Mouse (Mus musculus): ENCODE measurements around the gene Ybx1. TPM values are rescaled to one million over a fixed set of nuclear protein-coding genes. Genes with fewer than 3 reads are reported as not detected.
"Not testable (repeated sequence)": the region's sequence is repeated elsewhere in the genome, so short reads cannot be mapped to it uniquely, and the experiment has no call there.

Ybx1 gene
- polyA plus RNA-seq, 1 experiment from 2014 or later = 412 TPM

DNA sequence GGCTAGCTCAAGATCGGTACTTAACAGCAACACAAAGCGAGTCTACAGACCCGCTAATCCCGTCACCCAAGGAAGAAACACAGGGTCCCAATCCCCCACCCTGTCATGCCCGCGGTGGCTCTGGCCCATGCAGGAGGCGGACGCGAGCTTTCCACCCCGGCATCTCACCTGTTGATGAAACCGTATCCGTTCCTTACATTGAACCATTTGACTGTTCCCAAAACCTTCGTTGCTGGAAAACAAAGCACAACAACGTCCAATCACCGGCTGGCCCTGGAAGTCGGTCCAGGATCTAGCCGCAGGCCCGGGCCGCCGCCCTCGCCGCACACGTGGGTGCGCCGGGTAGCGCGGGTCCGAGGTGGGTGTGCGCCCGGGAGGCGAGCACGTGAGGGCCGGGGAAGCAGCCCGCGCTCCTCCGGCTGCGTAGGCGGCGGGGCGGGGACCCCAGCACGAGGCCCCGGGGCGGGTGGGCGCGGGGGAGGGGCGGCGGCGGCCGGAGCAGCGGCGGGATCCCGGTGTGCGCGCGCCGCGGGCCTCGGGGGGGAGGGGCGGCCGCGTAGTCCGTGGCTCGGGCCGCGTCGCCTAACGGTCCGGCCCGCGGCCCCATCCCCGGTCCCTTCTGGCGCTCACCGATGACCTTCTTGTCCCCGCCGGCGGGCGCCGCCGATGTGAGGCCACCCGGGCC, 688 bp downstream of the Ybx1 start:
- H3K4me3 ChIP-seq (ENCODE audit: low read depth, low read length) = peak overlapping the region; percentile 87
- no peaks in the 10 kb centered on the region for H3K27me3 ChIP-seq (replicated peaks; ENCODE audit: insufficient read depth, low read length)
- peak overlapping the region; percentile 96 for H3K4me2 ChIP-seq (replicated peaks; ENCODE audit: low read depth, low read length)
- H3K36me3 ChIP-seq (ENCODE audit: insufficient read depth, low read length) = no peaks in the 10 kb centered on the region
- WGBS = under 1% methylated on average over 32 of the region's 80 CpGs
- H3K9me3 ChIP-seq (ENCODE audit: low read length) = no peaks in the 10 kb centered on the region
- DNase-seq (ENCODE audit: low spot score) (peak; percentile 30), ATAC-seq (peak; percentile 25)
- TF ChIP-seq EP300 (IDR thresholded peaks at IDR 0.05) (no peak), CTCF (IDR thresholded peaks at IDR 0.05) (no peak)
- H3K9ac ChIP-seq (replicated peaks; ENCODE audit: low read depth) = peak overlapping the region; percentile 60
- H3K4me1 ChIP-seq (ENCODE audit: insufficient read depth, low read depth, low read length) = no peaks in the 10 kb centered on the region
- peak overlapping the region; percentile 74 for H3K27ac ChIP-seq (ENCODE audit: low read length)

DNA sequence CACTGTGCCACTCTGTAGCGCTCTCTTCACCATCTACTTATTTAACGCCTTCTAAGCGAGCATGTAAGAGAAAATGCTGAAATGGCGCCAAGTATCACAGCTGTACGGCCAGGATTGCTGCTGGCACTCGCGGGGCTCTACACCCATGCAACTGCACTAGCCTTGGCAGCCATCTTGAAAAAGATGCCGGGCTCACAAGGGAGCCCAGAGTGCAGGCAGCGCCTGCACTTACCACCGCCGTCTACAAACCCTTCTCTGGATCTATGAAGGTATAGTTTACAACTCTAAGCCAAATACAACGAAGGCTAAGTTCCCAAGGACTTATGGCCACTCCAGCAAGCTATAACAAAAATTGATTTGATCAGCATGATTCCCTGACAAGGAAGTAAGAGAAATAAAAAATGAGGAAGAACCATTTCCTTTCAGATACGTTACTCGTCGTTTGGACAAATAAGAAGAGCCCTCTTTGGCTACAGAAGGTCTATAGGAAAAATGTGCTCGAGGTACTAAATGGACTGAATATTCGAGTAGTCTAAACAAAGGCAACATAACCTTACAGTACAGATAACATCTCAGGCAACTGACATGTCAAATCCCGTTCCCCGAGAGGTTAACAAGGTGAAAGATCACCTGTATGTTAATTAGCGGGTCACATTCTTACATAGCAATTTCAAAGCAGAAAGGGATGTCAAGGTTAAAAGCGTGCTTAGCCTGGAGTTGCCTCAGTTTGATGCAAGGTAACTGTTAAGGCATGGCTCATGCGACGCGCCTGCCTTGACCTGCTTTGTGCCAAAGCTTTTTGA, 1.4 kb downstream of the Ybx1 start:
- peak overlapping the region; percentile 74 for H3K27ac ChIP-seq (ENCODE audit: low read length)
- ATAC-seq = no peak

GRCm38 (mm10) chr4:119291921-119292320, 2.5 kb downstream of the Ybx1 start:
- H3K4me2 ChIP-seq (replicated peaks; ENCODE audit: low read depth, low read length) = peak overlapping the region; percentile 96
- no peak overlapping the region for H3K27ac ChIP-seq (ENCODE audit: low read length)
- no peaks in the 10 kb centered on the region for H3K27me3 ChIP-seq (replicated peaks; ENCODE audit: insufficient read depth, low read length)
- 76% methylated on average over 1 of the region's 1 CpGs for WGBS
- no peaks in the 10 kb centered on the region for H3K36me3 ChIP-seq (ENCODE audit: insufficient read depth, low read length)
- TF ChIP-seq CTCF (IDR thresholded peaks at IDR 0.05) (no peak), EP300 (IDR thresholded peaks at IDR 0.05) (no peak)
- no peaks in the 10 kb centered on the region for H3K4me1 ChIP-seq (ENCODE audit: insufficient read depth, low read depth, low read length)
- ATAC-seq (no peak), DNase-seq (ENCODE audit: low spot score) (no peak)
- H3K9me3 ChIP-seq (ENCODE audit: low read length) = no peaks in the 10 kb centered on the region
- H3K9ac ChIP-seq (replicated peaks; ENCODE audit: low read depth) = no peak overlapping the region
- H3K4me3 ChIP-seq (ENCODE audit: low read depth, low read length) = peak overlapping the region; percentile 87; the same call in 1 of the 2 replicates

More for the DNA sequence above, 1.4 kb downstream of the Ybx1 start:
- peak overlapping the region; percentile 60 for H3K9ac ChIP-seq (replicated peaks; ENCODE audit: low read depth)
- WGBS = under 1% methylated on average over 24 of the region's 24 CpGs
- H3K4me3 ChIP-seq (ENCODE audit: low read depth, low read length) = peak overlapping the region; percentile 87
- peak; percentile 76 for DNase-seq (ENCODE audit: low spot score)
- TF ChIP-seq EP300 (IDR thresholded peaks at IDR 0.05) = peak; percentile 27; the same call in 1 of the 2 replicates
- no peak for TF ChIP-seq CTCF (IDR thresholded peaks at IDR 0.05)
- H3K9me3 ChIP-seq (ENCODE audit: low read length) = no peaks in the 10 kb centered on the region
- H3K36me3 ChIP-seq (ENCODE audit: insufficient read depth, low read length) = no peaks in the 10 kb centered on the region
- no peaks in the 10 kb centered on the region for H3K4me1 ChIP-seq (ENCODE audit: insufficient read depth, low read depth, low read length)
- peak overlapping the region; percentile 96 for H3K4me2 ChIP-seq (replicated peaks; ENCODE audit: low read depth, low read length)
- no peaks in the 10 kb centered on the region for H3K27me3 ChIP-seq (replicated peaks; ENCODE audit: insufficient read depth, low read length)

DNA sequence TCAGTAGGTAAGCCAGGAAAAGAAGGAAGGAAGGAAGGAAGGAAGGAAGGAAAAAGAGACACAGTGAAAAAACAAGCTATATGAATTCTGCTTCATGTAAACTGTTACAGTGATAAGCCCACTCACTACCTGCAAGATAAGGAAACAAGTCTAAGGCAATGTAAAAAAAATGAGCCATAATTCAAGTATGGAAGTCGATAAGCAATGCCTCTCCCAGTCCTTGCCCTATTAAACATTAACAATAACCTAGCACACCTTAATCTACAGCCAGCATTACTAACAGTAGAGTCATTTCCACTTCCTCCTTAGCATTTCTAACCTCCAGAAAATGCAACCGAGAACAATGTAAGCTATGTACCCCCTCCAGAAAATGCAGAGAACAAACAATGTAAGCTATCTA, 9.1 kb downstream of the Ybx1 start:
- 18% methylated on average over 2 of the region's 2 CpGs for WGBS
- no peak overlapping the region for H3K4me2 ChIP-seq (replicated peaks; ENCODE audit: low read depth, low read length)
- H3K36me3 ChIP-seq (ENCODE audit: insufficient read depth, low read length) = peaks cover 13% of the 10 kb centered on the region; the same call in 1 of the 2 replicates
- ATAC-seq (peak; percentile 21; the same call in 1 of the 2 replicates), DNase-seq (ENCODE audit: low spot score) (peak; percentile 52)
- no peaks in the 10 kb centered on the region for H3K27me3 ChIP-seq (replicated peaks; ENCODE audit: insufficient read depth, low read length)
- no peak overlapping the region for H3K9ac ChIP-seq (replicated peaks; ENCODE audit: low read depth)
- no peak overlapping the region for H3K4me3 ChIP-seq (ENCODE audit: low read depth, low read length)
- no peaks in the 10 kb centered on the region; the same call in 1 of the 2 replicates for H3K4me1 ChIP-seq (ENCODE audit: insufficient read depth, low read depth, low read length)
- H3K9me3 ChIP-seq (ENCODE audit: low read length) = no peaks in the 10 kb centered on the region
- TF ChIP-seq EP300 (IDR thresholded peaks at IDR 0.05) = no peak
- TF ChIP-seq CTCF (IDR thresholded peaks at IDR 0.05) = no peak
- H3K27ac ChIP-seq (ENCODE audit: low read length) = 0 out of 2 replicates have a peak overlapping the region, but pooled peaks have one; percentile 28

DNA sequence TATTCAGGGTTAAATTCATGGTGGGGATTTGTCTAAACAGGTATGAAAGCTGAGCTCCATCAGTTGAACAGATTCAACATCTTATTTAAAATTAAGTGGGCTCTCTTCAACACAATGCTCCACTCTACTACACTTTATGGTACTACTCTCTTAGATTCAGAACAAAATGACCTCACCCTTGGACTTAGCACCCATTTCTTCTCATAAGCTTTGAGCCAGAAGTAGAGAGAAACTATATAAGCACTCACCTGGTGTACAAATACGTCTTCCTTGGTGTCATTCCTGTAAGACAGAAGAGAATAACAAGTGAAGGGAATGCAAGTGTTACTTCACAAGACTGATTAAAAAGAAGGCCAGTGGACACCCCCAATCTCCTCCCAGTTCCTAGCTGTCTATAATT, 9.5 kb downstream of the Ybx1 start:
- TF ChIP-seq CTCF (IDR thresholded peaks at IDR 0.05) = no peak
- no peak for TF ChIP-seq EP300 (IDR thresholded peaks at IDR 0.05)
- DNase-seq (ENCODE audit: low spot score) (no peak), ATAC-seq (no peak)
- H3K36me3 ChIP-seq (ENCODE audit: insufficient read depth, low read length) = peaks cover 13% of the 10 kb centered on the region; the same call in 1 of the 2 replicates
- no peak overlapping the region for H3K9ac ChIP-seq (replicated peaks; ENCODE audit: low read depth)
- H3K4me2 ChIP-seq (replicated peaks; ENCODE audit: low read depth, low read length) = no peak overlapping the region
- no peaks in the 10 kb centered on the region for H3K27me3 ChIP-seq (replicated peaks; ENCODE audit: insufficient read depth, low read length)
- H3K4me1 ChIP-seq (ENCODE audit: insufficient read depth, low read depth, low read length) = no peaks in the 10 kb centered on the region; the same call in 1 of the 2 replicates
- H3K4me3 ChIP-seq (ENCODE audit: low read depth, low read length) = no peak overlapping the region
- no peaks in the 10 kb centered on the region for H3K9me3 ChIP-seq (ENCODE audit: low read length)
- WGBS = 56% methylated on average over 1 of the region's 1 CpGs
- no peak overlapping the region for H3K27ac ChIP-seq (ENCODE audit: low read length)

GRCm38 (mm10) chr4:119278784-119279183, 15.6 kb downstream of the Ybx1 start:
- not testable (repeated sequence) for H3K4me1 ChIP-seq (ENCODE audit: insufficient read depth, low read depth, low read length); H3K27me3 ChIP-seq (replicated peaks; ENCODE audit: insufficient read depth, low read length); ATAC-seq; H3K27ac ChIP-seq (ENCODE audit: low read length); DNase-seq (ENCODE audit: low spot score); H3K4me3 ChIP-seq (ENCODE audit: low read depth, low read length); H3K9ac ChIP-seq (replicated peaks; ENCODE audit: low read depth); H3K9me3 ChIP-seq (ENCODE audit: low read length); H3K4me2 ChIP-seq (replicated peaks; ENCODE audit: low read depth, low read length)
- peaks cover 30% of the 10 kb centered on the region; the same call in 1 of the 2 replicates for H3K36me3 ChIP-seq (ENCODE audit: insufficient read depth, low read length)
- WGBS = 89% methylated on average over 15 of the region's 15 CpGs

All from lung, postnatal 0 days (tissue).